Mouse (Mus musculus): ENCODE measurements around the gene Pex6. TPM values are rescaled to one million over a fixed set of nuclear protein-coding genes. Genes with fewer than 3 reads are reported as not detected.

Gene Pex6
- total RNA-seq, 2 experiments from 2014 or later: 50.8 to 58.9 TPM

DNA sequence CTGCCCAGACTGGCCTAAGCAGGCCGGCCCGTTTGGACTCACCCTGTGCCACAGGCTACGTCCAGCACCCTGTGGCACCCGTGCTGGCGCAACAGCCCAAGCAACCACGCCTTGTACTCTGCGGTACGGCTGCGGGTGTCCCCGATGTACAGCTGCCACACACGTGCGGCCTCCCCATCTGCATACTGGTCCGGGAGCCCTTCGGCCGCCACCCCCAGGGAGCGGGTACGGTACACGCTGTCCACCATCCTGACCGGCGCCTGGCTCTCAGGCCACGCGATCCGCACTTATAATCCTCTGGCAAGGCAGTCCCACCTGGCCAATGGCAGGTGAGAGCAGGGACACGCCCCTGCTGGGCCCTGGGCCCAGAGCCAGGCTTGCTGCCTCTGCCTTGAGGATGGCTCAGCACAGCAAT lies 17.6 kb downstream of the Pex6 start, which contains the start of gene Gnmt:
Gene Gnmt, minus strand, starts transcription at position 265 of the 415 bp plus-strand sequence.
- no peak for DNase-seq (ENCODE audit: low spot score in 2 of 2)

DNA sequence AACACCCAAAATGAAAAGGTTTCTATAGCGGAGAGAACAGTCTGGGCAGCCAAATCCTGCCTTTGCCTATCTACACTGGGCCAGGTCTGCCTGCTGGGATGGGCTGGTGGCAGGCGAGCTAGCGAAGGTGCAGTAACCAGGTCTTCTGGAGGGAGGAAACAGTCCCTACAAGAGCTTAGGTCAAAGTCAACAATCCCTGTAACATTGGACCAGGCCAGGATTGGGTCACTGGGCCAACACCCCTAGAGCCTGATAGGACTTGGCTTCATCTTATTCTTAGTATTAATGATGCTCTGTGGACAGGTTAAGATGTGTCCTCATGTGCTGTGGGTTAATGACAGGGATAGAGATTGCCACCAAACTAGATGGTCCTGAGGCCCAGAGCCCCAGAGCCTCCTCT lies 22.8 kb downstream of the Pex6 start:
- no peak for DNase-seq (ENCODE audit: low spot score in 2 of 2)

DNA sequence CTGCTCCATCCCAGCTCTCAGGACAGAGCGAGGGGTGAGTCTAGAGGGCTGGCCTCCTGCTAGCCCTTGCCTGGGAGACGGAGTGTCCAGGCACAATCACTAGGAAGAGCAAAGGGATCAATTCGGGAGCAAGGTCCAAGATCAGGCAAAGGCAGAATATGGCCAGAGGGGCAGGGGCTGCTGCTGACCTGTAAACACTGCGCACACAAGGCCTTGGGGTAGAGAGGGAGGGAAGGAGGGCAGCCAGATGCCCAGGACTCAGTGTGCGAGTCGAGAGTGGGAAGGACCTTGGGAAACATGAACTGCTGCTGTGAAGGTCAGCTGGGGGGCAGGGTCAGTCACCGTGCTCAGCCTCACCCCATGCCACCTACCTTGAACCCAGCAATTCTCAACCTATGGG lies 24.0 kb downstream of the Pex6 start:
- no peak for DNase-seq (ENCODE audit: low spot score in 2 of 2)

DNA sequence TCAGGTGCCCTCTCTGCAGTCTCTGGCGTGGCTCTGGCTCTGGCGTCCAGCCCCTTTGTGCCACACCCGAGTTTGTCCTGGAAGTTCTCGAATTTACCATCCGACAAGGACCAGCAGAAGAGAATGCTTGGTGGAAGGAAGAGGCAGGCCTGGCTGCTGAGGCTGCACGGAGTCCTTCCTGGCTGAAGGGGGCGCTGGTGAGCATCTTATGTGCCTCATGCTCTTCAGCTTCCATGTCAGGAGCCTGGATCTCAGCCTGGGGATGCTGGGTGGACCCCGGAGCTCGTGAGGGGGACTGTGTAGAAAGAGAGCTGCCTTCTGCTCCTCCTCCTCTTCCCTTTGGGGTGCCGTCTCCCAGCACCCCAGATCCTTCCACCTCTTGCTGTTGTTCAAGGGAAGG lies 24.9 kb downstream of the Pex6 start:
- peak; percentile 25 to 43 for DNase-seq (ENCODE audit: low spot score in 2 of 2)

DNA sequence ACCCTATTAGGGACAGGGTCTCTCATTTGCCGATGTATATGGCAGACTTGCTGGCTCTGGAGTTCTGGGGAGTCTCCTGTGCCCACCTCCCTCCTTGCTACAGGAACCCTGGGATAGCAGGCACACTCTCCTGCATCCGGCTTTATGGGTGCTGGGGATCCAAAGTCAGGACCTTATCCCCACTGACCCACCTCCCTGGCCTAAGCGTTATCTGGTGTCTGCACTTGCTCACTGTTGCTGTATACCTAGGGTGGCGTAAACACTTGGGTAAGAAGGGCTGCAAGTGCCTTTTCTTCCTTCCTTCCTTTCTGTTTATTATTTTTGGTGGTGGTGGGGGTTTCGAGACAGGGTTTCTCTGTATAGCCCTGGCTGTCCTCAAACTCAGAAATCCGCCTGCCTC lies 30.0 kb downstream of the Pex6 start:
- DNase-seq (ENCODE audit: low spot score in 2 of 2): no peak

DNA sequence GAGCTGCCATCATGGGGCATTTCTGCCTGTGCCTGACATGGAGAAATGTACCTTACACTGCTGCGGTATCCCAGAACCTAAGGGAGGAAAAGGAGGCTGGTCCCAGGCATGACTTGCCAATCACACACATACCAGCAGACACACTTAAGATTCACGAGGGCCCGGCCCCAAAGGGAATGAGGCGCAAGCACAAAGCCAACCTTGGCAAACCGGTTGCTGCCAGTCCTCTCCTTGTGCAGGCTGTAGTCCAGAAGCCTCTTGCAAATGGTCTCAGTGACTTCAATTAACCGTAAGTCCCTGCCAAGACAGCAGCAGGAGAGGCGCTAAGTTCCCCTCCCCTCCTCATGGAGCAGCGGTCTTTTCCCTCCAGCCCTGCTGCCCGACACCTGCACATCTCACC lies 31.7 kb downstream of the Pex6 start:
- no peak for DNase-seq (ENCODE audit: low spot score in 2 of 2)

DNA sequence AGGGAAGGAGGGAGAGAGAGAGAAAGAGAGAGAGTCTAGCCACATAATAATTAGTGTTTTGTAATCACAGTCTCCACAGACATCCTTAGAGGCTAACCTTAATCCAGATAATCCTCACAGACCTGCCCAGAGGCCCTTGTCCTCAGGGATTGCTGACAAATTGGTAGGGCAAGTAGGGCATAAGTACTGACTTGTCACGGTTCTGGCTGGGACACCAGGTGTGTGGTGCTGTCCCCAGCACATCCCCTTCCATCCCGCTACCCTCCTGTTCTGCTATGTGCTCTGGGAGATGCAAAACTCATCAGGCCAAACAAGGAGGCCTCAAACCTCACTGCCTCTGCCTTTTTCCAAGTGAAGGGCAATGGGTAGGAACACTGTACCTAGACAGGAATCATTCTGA lies 34.2 kb downstream of the Pex6 start:
- DNase-seq (ENCODE audit: low spot score in 2 of 2): no peak

DNA sequence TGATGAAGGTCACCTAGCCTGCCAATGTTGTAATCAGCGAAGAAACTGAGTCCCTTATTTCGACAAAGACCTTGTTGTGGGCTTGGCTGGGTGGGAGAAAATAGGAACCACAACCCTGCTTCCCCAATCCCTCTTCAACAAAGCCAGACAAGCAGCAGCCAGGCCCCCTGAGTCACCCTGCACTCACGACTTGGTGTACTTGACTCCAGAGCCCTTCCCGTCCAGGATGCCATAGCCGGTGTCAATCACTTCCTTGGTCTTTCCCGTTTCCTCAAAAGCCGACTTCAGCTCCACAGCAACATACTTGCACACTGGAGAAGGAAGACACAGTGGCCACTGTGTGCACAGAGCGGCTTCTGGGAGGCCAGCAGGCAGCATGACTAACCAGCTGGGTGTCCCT lies 36.0 kb downstream of the Pex6 start:
- DNase-seq (ENCODE audit: low spot score in 2 of 2): no peak

DNA sequence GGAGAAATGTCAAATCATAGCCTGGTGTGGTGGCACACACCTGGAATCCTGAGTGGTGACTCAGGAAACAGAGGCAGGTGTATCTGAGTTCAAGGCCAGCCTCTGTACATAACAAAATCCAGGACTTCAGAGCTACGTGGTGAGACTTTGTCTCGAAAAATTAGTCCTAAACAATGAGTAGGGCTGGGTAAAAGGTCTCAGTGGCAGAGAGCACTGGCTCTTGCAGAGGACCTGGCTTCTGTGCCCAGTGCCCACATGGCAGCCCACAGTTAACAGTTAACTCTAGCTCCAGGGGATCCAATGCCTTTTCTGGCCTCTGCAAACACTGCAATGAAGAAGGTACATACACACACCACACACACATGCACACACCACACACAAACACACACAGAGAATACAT lies 36.5 kb downstream of the Pex6 start:
- DNase-seq (ENCODE audit: low spot score in 2 of 2): no peak

DNA sequence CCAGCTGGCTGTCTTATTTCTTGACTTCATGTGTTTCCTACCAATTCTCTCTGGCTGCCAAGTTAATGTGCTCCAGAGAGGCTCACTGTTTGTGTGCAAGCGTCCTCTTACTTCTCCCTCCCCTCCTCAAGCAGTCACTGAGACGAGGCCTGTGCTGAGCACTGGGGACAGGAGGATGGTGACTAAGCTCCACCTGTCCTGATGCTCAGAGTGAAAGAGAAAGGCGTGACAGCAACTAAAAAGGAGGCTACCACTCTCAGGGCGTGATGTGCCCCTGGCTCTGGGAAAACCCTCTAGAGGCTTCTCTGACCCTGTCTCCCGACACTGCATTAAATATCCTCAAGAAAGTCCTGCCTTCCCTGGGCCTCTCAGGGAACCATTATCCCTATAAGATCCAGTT lies 38.0 kb downstream of the Pex6 start:
- DNase-seq (ENCODE audit: low spot score in 2 of 2): no peak

DNA sequence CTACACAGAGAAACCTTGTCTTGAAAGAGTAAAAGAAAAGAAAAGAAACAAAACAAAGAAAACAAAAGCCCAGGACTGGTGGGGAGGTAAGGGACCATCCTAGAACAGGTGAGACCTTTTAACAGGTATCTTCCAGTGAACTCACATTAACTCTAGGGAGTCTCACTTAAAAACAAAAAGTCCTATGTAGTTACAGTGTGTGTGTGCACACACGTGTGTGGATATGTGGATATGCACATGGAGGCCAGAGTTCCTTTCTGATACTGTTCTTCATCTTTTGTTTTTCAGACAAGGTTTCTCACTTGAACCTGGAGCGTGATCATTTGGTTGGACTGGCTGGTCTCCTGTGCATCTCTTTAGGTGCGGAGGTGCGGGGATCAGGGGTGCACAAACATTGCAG lies 39.3 kb downstream of the Pex6 start:
- DNase-seq (ENCODE audit: low spot score in 2 of 2): no peak

DNA sequence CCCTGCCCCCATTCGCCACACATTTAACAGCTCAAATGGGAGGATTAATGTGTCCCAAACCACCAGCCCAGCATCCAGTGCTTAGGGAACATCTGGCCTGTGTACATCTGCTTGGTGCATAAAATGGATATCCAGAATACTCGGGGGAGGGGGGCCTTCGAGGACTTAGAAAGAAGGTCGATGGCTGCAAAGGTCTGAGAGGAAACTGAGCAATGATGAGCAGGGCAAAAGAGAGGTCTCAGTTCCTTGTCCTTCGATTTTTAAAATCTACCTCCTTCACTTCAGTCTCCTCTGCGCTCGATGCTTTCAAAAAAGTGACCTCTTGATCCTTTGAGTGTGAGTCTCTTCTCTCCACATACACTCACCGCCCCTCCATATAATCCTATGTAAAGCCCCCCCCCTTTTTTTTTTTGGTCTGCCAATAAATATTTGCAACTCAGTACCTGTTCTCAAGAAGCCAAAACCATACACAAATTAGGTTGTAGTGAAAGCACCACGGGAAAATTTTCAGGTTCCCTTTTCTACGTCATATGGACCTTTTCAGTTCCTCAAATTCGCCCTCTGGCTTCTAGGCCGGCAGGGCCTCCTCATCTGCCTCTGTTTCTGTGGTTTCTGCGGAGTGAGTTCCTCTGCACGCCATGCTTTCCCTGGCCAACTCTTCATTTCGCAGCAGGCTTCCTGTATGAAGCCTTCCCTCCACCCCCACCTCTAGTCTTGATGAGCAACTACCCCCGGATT lies 40.0 kb downstream of the Pex6 start:
- DNase-seq (ENCODE audit: low spot score in 2 of 2): peak in 1 of 2 experiments; percentile 26

DNA sequence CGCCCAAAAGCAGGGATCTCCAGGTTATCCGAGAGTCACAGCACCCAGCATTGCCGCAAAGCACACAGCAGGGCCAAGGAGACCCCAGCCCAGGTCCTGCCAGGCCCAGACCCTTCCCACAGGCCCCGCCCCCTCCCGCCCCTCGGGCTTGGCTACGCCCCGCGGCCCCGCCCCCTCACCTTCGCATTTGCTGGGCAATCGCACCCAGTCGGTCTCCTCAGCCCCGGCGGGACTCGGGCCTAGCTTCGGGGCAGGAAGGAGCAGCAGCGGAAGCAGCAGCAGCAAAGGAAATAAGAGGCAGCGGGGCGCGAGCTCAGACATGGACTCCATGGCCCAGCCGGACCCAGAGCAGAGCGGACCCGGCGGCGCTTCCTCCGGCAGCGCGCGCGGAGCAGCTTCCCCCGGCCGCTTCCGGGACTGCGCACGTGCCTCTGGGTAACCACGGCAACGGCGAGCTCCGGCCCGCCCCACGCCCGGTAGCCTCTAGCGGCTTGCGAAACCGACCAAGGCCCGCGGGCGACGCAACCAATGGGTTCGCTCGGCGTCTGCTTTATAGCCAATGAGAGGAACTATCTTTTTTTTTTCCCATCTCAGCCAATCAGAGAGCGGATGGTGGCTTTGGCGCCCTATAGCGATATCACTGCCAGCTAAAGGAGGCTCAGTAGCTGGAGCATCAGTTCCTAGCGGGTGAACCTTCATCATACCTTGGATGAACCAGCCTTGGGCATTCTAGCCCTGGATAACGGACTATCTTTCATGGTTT lies 40.7 kb downstream of the Pex6 start, which contains the start of gene Cnpy3:
Gene Cnpy3, minus strand, starts transcription at position 421 of the 763 bp plus-strand sequence.
- peak; percentile 95 to 97 for DNase-seq (ENCODE audit: low spot score in 2 of 2)

DNA sequence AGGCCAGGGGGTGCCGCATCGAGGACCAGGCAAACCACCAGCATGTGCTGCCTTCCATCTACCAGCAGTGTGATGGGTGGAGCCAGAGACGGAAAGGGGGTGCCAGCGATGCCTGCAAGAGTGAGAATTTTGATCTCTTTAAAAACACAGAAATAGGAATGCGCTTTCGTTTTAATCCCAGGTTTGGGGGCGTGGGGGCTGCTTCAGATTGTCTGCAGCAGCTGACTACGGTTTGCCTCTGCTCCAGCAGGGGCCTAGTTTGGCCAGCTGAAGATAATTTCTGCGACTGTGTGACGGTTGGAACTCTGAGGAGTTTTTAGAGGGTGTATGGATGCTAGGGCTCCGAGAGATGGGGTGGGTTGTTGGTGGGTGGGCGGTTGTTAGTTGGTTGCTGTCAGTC lies 47.5 kb downstream of the Pex6 start:
- peak in 1 of 2 experiments; percentile 48 for DNase-seq (ENCODE audit: low spot score in 2 of 2)

DNA sequence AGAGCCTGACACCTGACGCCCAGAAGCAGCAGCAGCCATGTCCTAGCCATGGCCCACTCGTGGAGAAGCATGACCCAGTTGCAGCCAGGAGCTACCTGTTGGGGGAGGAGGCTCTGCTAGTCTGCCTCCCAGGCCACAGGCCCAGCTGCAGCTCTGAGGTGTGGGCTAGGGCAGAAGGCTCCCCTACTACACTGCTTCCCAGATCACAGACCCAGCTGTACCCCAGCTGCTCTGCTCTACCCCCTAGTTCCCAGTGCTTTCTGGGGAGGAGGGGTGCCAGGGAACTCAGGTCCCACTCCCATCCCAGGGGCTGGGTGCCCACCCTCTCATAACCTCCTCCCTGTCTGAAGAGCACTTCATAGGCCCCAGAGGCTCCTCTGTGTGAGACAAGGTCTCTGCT lies 52.3 kb downstream of the Pex6 start, which contains the start of gene Ptcra:
Gene Ptcra, minus strand, starts transcription at position 169 of the 400 bp plus-strand sequence.
- DNase-seq (ENCODE audit: low spot score in 2 of 2): no peak

DNA sequence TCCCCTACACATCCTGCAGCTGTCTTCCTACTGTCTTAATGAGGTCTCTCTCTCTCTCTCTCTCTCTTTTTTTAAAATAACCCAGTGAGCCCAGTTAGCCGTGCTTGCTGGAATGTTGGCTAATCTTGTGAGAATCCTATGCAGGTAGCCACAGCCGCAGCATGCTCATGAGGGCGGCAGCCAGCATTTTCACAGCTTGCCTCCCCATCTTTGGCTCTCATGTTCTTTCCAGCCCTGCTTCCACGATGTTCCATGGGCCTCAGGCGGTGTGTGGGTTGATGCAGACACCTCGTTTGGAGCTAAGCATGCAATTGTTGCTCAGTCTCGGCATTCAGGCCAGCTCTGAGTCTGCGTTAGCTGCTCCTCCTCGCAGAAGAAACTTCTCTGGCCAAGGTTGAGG lies 53.7 kb downstream of the Pex6 start:
- peak; percentile 53 to 80 for DNase-seq (ENCODE audit: low spot score in 2 of 2)

DNA sequence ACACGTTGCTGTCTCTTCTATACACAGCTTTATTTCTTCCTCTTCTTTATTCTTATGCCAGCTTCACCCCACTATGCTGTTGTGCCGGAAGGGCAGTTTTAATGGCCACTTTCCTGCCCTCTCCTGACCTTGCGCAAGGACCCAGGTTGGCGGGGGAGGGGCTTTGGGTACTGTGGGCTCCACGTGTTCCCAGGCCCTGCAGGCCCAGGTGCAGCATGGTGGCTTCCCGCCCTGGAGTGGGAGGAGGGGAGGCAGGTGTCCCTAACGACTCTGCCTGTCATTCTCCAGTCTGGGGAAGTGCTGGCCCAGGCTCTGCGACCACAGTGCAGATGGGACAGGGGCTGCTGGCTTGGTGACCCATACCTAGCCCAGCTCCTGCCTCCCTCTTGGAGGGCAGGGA lies 56.6 kb downstream of the Pex6 start:
- DNase-seq (ENCODE audit: low spot score in 2 of 2): no peak

DNA sequence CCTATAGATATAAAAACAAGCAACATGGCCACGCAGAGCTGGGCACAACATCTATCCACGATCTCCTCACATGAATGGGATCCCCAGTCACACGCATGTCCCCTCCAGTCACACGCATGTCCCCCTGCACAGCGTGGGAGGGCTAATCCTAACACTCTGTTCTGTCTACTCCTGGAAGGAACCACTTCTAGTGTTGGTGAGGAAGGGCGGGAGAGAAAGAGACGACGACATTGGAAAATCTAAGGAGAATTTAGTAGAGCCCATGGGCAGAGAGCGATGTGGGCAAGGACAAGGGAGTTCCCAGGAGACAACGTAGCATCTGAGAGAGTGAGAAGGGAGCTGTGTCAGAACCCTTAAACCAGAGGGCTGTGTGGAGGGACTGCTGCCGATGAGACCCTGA lies 59.3 kb downstream of the Pex6 start:
- DNase-seq (ENCODE audit: low spot score in 2 of 2): no peak

DNA sequence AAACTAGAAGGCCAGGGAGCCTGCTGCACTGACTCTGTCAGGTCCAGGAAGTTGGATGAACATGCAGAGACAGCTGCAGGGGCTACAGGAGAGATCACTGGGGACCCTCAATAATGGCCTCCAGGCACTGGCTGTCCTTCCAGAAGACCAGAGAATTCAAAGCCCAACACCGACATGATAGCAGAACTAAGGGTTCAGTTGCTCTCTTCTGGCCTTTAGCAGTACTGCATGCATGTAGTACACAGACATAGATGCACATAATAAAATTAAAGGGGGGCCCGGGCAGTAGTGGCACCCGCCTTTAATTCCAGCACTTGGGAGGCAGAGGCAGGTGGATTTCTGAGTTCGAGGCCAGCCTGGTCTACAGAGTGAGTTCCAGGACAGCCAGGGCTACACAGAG lies 59.8 kb downstream of the Pex6 start:
- no peak for DNase-seq (ENCODE audit: low spot score in 2 of 2)

DNA sequence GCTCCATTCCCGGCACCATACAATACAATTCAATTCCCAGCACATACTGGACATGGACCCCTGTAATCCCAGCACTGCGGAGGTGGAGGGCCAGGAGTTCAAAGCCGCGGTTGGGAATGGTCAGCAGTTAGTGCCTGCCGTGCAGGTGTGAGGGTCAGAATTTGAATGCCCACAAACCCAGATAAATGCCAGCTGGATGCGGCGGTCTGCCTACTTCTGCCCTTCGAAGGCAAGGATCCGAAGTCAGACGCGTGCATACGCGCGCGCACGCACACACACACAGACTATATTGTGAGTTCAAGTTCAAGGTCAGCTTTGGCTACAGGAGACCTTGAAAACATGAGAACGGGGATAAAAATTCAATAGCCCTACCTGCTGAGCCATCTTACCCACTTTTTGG lies 60.4 kb downstream of the Pex6 start:
- DNase-seq (ENCODE audit: low spot score in 2 of 2): no peak

DNA sequence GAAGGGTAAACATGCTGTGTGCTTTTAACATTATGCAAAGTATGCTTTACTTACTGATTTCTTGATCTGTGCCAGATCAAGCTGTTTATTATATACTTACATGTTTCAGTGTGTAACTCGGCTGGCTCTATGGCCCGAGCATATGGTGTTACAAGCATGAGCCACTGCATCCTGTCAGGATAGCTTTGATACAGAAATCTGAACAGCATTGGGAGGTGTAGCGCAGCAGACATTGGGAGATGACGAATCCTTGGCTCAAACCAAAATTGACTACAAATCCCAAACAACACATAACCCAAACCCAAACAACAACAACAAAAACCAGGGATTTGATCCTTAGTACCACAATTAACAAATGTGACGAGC lies 60.8 kb downstream of the Pex6 start:
- DNase-seq (ENCODE audit: low spot score in 2 of 2): no peak

DNA sequence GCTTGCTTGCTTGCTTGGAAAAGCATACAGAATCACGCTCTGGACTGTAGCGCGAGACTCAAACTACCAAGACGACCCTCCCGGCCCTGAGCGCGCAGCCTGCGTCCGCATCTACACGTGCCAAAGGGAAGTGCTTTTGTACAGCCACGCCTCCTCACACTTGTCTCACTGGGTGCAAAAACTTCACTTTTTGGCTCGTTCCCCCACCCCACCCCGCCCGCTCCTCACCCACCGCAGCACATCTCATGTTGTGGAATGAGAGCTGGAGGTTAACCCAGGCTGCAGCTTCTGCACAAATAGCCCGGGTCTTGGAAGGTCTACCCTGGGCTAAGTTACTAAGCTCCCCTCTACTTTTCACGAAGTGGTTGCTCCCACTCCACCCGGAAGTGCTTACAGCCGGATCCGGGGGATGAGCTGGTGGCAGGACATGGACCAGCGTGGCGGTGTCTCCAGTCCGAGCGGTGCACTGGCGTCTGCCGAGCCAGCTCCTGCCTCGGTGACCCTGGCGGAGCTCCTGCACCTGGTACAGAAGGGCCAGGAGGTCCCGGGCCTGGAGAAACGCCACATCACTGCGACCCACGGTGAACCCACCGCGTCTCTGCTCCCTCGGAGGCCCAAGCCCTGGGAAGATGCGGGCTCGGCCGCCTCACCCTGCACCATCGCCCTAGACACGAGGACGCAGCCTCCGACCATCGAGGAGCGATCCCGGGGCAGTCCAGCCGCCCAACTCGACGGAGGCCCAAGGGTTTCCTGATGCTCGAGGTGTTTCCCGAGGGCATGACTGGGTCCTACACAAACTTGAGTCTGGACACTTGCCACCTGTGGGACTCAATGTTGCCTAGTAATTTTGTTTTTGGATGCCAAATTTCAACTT lies 61.4 kb downstream of the Pex6 start, which contains the start of gene 2310039H08Rik:
Gene 2310039H08Rik, plus strand, starts transcription at position 232 of the 874 bp plus-strand sequence.
- DNase-seq (ENCODE audit: low spot score in 2 of 2): peak; percentile 79 to 88

All from left cerebral cortex, adult 18-20 months (tissue).